ENCODE assay signal across 8 mouse cellular contexts in genomic region chrX:167209828-167210227, GRCm38 (mm10). TPM values are rescaled to one million over a fixed set of nuclear protein-coding genes. Genes with fewer than 3 reads are reported as not detected.
DNase-seq lines count a peak whose midpoint lies in the region; ATAC-seq and TF ChIP-seq lines count a peak whose summit lies in the region.

No protein-coding gene starts in this region.

- peak overlapping the region; percentile 61 for H3K4me2 ChIP-seq in hindbrain, embryonic 14.5 days (replicated peaks)
- H3K4me2 ChIP-seq in midbrain, embryonic 16.5 days (ENCODE audit: low read length), result peak overlapping the region; percentile 53

- 47% methylated on average over 8 of the region's 8 CpGs for WGBS in hindbrain, embryonic 14.5 days
- WGBS in midbrain, embryonic 16.5 days, result 37% methylated on average over 8 of the region's 8 CpGs

- H3K27me3 ChIP-seq in hindbrain, embryonic 14.5 days (ENCODE audit: control insufficient read depth, insufficient read depth, low read length), result peaks cover 11% of the 10 kb centered on the region; the same call in 1 of the 2 replicates
- H3K27me3 ChIP-seq in midbrain, embryonic 16.5 days (ENCODE audit: control insufficient read depth, insufficient read depth, low read depth, low read length), result no peaks in the 10 kb centered on the region

- H3K9ac ChIP-seq in hindbrain, embryonic 14.5 days, result peak overlapping the region; percentile 91
- H3K9ac ChIP-seq in midbrain, embryonic 16.5 days (ENCODE audit: low read depth, low read length), result peak overlapping the region; percentile 85; the same call in 1 of the 2 replicates

- TF ChIP-seq CTCF in left cerebral cortex, adult 2 months (IDR thresholded peaks at IDR 0.05), result no peak

- H3K27ac ChIP-seq in left cerebral cortex, adult 2 months, result peak overlapping the region; percentile 77
- H3K27ac ChIP-seq in brown adipose tissue, adult 24 weeks (replicated peaks; ENCODE audit: low read depth, low read length), result peak overlapping the region; percentile 99
- peak overlapping the region; percentile 95 for H3K27ac ChIP-seq in hindbrain, embryonic 14.5 days
- H3K27ac ChIP-seq in midbrain, embryonic 16.5 days (ENCODE audit: low read length), result peak overlapping the region; percentile 96

- no peaks in the 10 kb centered on the region for H3K9me3 ChIP-seq in hindbrain, embryonic 14.5 days (ENCODE audit: control insufficient read depth, low read length)
- no peaks in the 10 kb centered on the region for H3K9me3 ChIP-seq in midbrain, embryonic 16.5 days (replicated peaks; ENCODE audit: control insufficient read depth, low read length, poor library complexity, severe bottlenecking)

- peaks cover 2% of the 10 kb centered on the region for H3K4me1 ChIP-seq in brown adipose tissue, adult 24 weeks (ENCODE audit: control insufficient read depth, insufficient read depth, insufficient read length, low read length)
- peaks cover 15% of the 10 kb centered on the region; the same call in 1 of the 2 replicates for H3K4me1 ChIP-seq in hindbrain, embryonic 14.5 days (replicated peaks; ENCODE audit: control insufficient read depth, insufficient read depth, low read length)
- H3K4me1 ChIP-seq in midbrain, embryonic 16.5 days (ENCODE audit: control insufficient read depth, insufficient read depth, low read length), result peaks cover 5% of the 10 kb centered on the region; the same call in 1 of the 2 replicates

- peaks cover 12% of the 10 kb centered on the region for H3K36me3 ChIP-seq in hindbrain, embryonic 14.5 days (replicated peaks; ENCODE audit: control insufficient read depth, insufficient read depth)
- no peaks in the 10 kb centered on the region for H3K36me3 ChIP-seq in midbrain, embryonic 16.5 days (ENCODE audit: control insufficient read depth, insufficient read depth, low read length)

- ATAC-seq in hindbrain, embryonic 14.5 days (ENCODE audit: low FRiP score), result no peak
- ATAC-seq in midbrain, embryonic 16.5 days, result no peak; the same call in 1 of the 2 replicates
- ATAC-seq in activated CD4-positive, CD25-positive, alpha-beta regulatory T cell, adult 4 months, result no peak

- no peak for DNase-seq in left cerebral cortex, adult 2 months (ENCODE audit: extremely low spot score in 1 of 2, low spot score in 2 of 2)
- no peak for DNase-seq in left cerebral cortex, postnatal 36 days (ENCODE audit: low spot score in 2 of 2)
- DNase-seq in hindbrain, embryonic 14.5 days (ENCODE audit: low spot score), result no peak
- DNase-seq in left cerebral cortex, postnatal 4 days, result no peak
- DNase-seq in ovary, adult 18-20 months (ENCODE audit: low spot score), result no peak

- intact Hi-C loops in left cerebral cortex, adult 2 months (cut with DNase I), result loop anchor here (1.0 to 10.0 kb wide), 8 partner anchors 38 to 698 kb away; no protein-coding TSS in a partner anchor
- intact Hi-C loops in left cerebral cortex, postnatal 36 days (cut with DNase I), result loop anchor here (5.0 to 10.0 kb wide), 4 partner anchors 103 to 548 kb away; no protein-coding TSS in a partner anchor
- intact Hi-C loops in left cerebral cortex, postnatal 4 days (cut with DNase I), result loop anchor here (10.0 kb wide), 2 partner anchors 405 to 545 kb away; no protein-coding TSS in a partner anchor

- H3K4me3 ChIP-seq in left cerebral cortex, adult 2 months, result peak overlapping the region; percentile 70
- peak overlapping the region; percentile 91 for H3K4me3 ChIP-seq in brown adipose tissue, adult 24 weeks (ENCODE audit: insufficient read depth, low read depth, low read length)
- H3K4me3 ChIP-seq in hindbrain, embryonic 14.5 days (replicated peaks; ENCODE audit: low read length), result peak overlapping the region; percentile 63
- peak overlapping the region; percentile 57 for H3K4me3 ChIP-seq in midbrain, embryonic 16.5 days (ENCODE audit: low read depth, low read length)

RNA-seq across cellular contexts. Expression of gene Tmsb4x, which starts 0.7 kb away (rescaled TPM):
- total RNA-seq in left cerebral cortex, adult 2 months (2021), result 100 to 1,000 TPM; 851 to 933 TPM
- 100 to 1,000 TPM; 896 to 982 TPM for total RNA-seq in left cerebral cortex, postnatal 36 days (2021)
- polyA plus RNA-seq in brown adipose tissue, adult 24 weeks (2012; ENCODE audit: insufficient read depth, insufficient read length, missing spikeins), result 941 and 1,203 TPM in 2 replicates
- polyA plus RNA-seq in hindbrain, embryonic 14.5 days (2014; fragmentation: Nextera tagmentation; extraction: Ambion mirVana), result 4,629 and 5,303 TPM in 2 replicates
- polyA plus RNA-seq in midbrain, embryonic 16.5 days (2015; fragmentation: Nextera tagmentation; extraction: Ambion mirVana), result 4,447 and 4,880 TPM in 2 replicates
- total RNA-seq in left cerebral cortex, postnatal 4 days (2021), result 1,000 to 10,000 TPM; 1,755 to 1,817 TPM
- over 10,000 TPM; 15,449 to 15,725 TPM for polyA plus RNA-seq in activated CD4-positive, CD25-positive, alpha-beta regulatory T cell, adult 4 months (2017; shearing (Covaris generic))

RNA-seq across cellular contexts. Expression of gene Tlr8, which starts 54.3 kb away (rescaled TPM):
- under 1 TPM; 0.14 to 0.16 TPM for total RNA-seq in left cerebral cortex, adult 2 months (2021)
- total RNA-seq in left cerebral cortex, postnatal 36 days (2021), result under 1 TPM; 0.12 to 0.16 TPM
- polyA plus RNA-seq in brown adipose tissue, adult 24 weeks (2012; ENCODE audit: insufficient read depth, insufficient read length, missing spikeins), result 0.79 and 0.99 TPM in 2 replicates
- polyA plus RNA-seq in hindbrain, embryonic 14.5 days (2014; fragmentation: Nextera tagmentation; extraction: Ambion mirVana), result 0.32 and 0.35 TPM in 2 replicates
- polyA plus RNA-seq in midbrain, embryonic 16.5 days (2015; fragmentation: Nextera tagmentation; extraction: Ambion mirVana), result 0.06 TPM in 1 of 2 replicates, not detected in the other
- total RNA-seq in left cerebral cortex, postnatal 4 days (2021), result under 1 TPM; 0.20 to 0.38 TPM
- not detected for polyA plus RNA-seq in activated CD4-positive, CD25-positive, alpha-beta regulatory T cell, adult 4 months (2017; shearing (Covaris generic))
